Mouse (Mus musculus): Measurements from ENCODE around the gene Pdxp. TPM values are rescaled to one million over a fixed set of nuclear protein-coding genes. Genes with fewer than 3 reads are reported as not detected.
A peak's percentile ranks its signal among the peaks of the same experiment; 100 is the strongest.

The Pdxp gene
- polyA plus RNA-seq, 1 experiment from 2014 or later: 17.9 TPM

GRCm38 (mm10) chr15:78927788-78928457, 14.2 kb downstream of the Pdxp start:
- peak overlapping the region; percentile 54 for H3K4me3 ChIP-seq (ENCODE audit: low read depth, low read length)
- peak; percentile 54 for ATAC-seq (ENCODE audit: insufficient number of reproducible peaks, insufficient read depth, low FRiP score, low read depth)
- no peaks in the 10 kb centered on the region for H3K9me3 ChIP-seq (ENCODE audit: control insufficient read depth, low read depth, low read length)
- peaks cover 13% of the 10 kb centered on the region for H3K36me3 ChIP-seq (ENCODE audit: control insufficient read depth, insufficient read depth, low read length)
- under 1% methylated on average over 34 of the region's 35 CpGs for WGBS
- peaks cover 19% of the 10 kb centered on the region for H3K4me1 ChIP-seq (ENCODE audit: control insufficient read depth, insufficient read depth, low read length)
- H3K9ac ChIP-seq (replicated peaks; ENCODE audit: low read depth, low read length): peak overlapping the region; percentile 52
- peak overlapping the region; percentile 92 for H3K27ac ChIP-seq (ENCODE audit: low read length)
- peak overlapping the region; percentile 79 for H3K4me2 ChIP-seq (replicated peaks; ENCODE audit: low read depth, low read length)
- no peaks in the 10 kb centered on the region for H3K27me3 ChIP-seq (ENCODE audit: control insufficient read depth, insufficient read depth, low read length)

GRCm38 (mm10) chr15:78928539-78928938, 14.8 kb downstream of the Pdxp start:
- H3K4me1 ChIP-seq (ENCODE audit: control insufficient read depth, insufficient read depth, low read length): peaks cover 19% of the 10 kb centered on the region
- peak overlapping the region; percentile 54 for H3K4me3 ChIP-seq (ENCODE audit: low read depth, low read length)
- no peaks in the 10 kb centered on the region for H3K27me3 ChIP-seq (ENCODE audit: control insufficient read depth, insufficient read depth, low read length)
- no peak overlapping the region for H3K9ac ChIP-seq (replicated peaks; ENCODE audit: low read depth, low read length)
- peak overlapping the region; percentile 92 for H3K27ac ChIP-seq (ENCODE audit: low read length)
- WGBS: 44% methylated on average over 8 of the region's 8 CpGs
- H3K9me3 ChIP-seq (ENCODE audit: control insufficient read depth, low read depth, low read length): no peaks in the 10 kb centered on the region
- H3K36me3 ChIP-seq (ENCODE audit: control insufficient read depth, insufficient read depth, low read length): peaks cover 13% of the 10 kb centered on the region
- ATAC-seq (ENCODE audit: insufficient number of reproducible peaks, insufficient read depth, low FRiP score, low read depth): no peak
- peak overlapping the region; percentile 79 for H3K4me2 ChIP-seq (replicated peaks; ENCODE audit: low read depth, low read length)

GRCm38 (mm10) chr15:78930192-78930706, 16.5 kb downstream of the Pdxp start:
- WGBS: 93% methylated on average over 6 of the region's 6 CpGs
- Histone ChIP-seq H3K27ac (ENCODE audit: low read length) (no peak overlapping the region), H3K27me3 (ENCODE audit: control insufficient read depth, insufficient read depth, low read length) (no peaks in the 10 kb centered on the region), H3K4me1 (ENCODE audit: control insufficient read depth, insufficient read depth, low read length) (peaks cover 20% of the 10 kb centered on the region), H3K36me3 (ENCODE audit: control insufficient read depth, insufficient read depth, low read length) (peaks cover 13% of the 10 kb centered on the region), H3K9me3 (ENCODE audit: control insufficient read depth, low read depth, low read length) (no peaks in the 10 kb centered on the region), H3K9ac (replicated peaks; ENCODE audit: low read depth, low read length) (no peak overlapping the region), H3K4me3 (ENCODE audit: low read depth, low read length) (no peak overlapping the region), H3K4me2 (replicated peaks; ENCODE audit: low read depth, low read length) (no peak overlapping the region)
- no peak for ATAC-seq (ENCODE audit: insufficient number of reproducible peaks, insufficient read depth, low FRiP score, low read depth)

DNA sequence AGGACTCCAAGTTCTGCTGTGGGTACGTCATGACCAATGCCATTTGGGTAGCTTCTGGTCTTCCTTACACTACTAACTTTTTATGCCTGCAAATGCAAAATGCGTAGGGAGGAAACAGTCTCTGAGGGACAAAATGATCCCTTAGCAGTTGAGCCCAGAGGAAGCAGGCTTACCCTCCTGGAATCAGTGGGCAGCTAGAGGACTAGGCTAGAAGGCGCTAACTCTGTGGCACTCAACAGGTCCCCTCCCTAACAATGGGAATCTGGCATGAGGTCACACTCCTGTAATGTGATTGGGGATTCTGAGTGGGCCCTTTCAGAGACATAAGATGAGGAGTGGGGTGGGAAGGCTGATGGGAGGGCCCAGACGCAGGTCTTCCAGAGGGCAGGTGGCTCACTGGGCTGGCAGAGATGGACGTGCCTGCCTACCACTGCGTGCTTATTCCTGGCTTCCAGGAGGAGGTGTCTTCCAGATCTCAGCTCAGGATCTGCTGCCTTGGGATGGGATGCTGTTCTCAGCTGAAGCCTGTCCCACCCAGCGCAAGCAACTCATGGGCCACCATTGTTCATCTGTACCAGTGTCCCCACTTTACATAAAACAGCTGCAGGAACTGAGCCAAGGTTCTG, 17.2 kb downstream of the Pdxp start:
- H3K4me3 ChIP-seq (ENCODE audit: low read depth, low read length): no peak overlapping the region
- WGBS: 82% methylated on average over 7 of the region's 7 CpGs
- H3K27ac ChIP-seq (ENCODE audit: low read length): peak overlapping the region; percentile 6; the same call in 1 of the 2 replicates
- no peaks in the 10 kb centered on the region for H3K27me3 ChIP-seq (ENCODE audit: control insufficient read depth, insufficient read depth, low read length)
- ATAC-seq (ENCODE audit: insufficient number of reproducible peaks, insufficient read depth, low FRiP score, low read depth): no peak
- H3K9me3 ChIP-seq (ENCODE audit: control insufficient read depth, low read depth, low read length): no peaks in the 10 kb centered on the region
- peaks cover 13% of the 10 kb centered on the region for H3K36me3 ChIP-seq (ENCODE audit: control insufficient read depth, insufficient read depth, low read length)
- H3K9ac ChIP-seq (replicated peaks; ENCODE audit: low read depth, low read length): no peak overlapping the region
- peaks cover 17% of the 10 kb centered on the region for H3K4me1 ChIP-seq (ENCODE audit: control insufficient read depth, insufficient read depth, low read length)
- H3K4me2 ChIP-seq (replicated peaks; ENCODE audit: low read depth, low read length): no peak overlapping the region

- Histone ChIP-seq H3K4me2 (replicated peaks; ENCODE audit: low read depth, low read length) (no peak overlapping the region), H3K4me1 (ENCODE audit: control insufficient read depth, insufficient read depth, low read length) (peaks cover 16% of the 10 kb centered on the region), H3K9me3 (ENCODE audit: control insufficient read depth, low read depth, low read length) (no peaks in the 10 kb centered on the region), H3K9ac (replicated peaks; ENCODE audit: low read depth, low read length) (no peak overlapping the region), H3K27me3 (ENCODE audit: control insufficient read depth, insufficient read depth, low read length) (no peaks in the 10 kb centered on the region), H3K27ac (ENCODE audit: low read length) (no peak overlapping the region), H3K36me3 (ENCODE audit: control insufficient read depth, insufficient read depth, low read length) (peaks cover 13% of the 10 kb centered on the region), H3K4me3 (ENCODE audit: low read depth, low read length) (no peak overlapping the region)
- ATAC-seq (ENCODE audit: insufficient number of reproducible peaks, insufficient read depth, low FRiP score, low read depth): no peak
- WGBS: 25% methylated on average over 3 of the region's 3 CpGs
Measured at GRCm38 (mm10) chr15:78931577-78931976, 17.9 kb downstream of the Pdxp start.

DNA sequence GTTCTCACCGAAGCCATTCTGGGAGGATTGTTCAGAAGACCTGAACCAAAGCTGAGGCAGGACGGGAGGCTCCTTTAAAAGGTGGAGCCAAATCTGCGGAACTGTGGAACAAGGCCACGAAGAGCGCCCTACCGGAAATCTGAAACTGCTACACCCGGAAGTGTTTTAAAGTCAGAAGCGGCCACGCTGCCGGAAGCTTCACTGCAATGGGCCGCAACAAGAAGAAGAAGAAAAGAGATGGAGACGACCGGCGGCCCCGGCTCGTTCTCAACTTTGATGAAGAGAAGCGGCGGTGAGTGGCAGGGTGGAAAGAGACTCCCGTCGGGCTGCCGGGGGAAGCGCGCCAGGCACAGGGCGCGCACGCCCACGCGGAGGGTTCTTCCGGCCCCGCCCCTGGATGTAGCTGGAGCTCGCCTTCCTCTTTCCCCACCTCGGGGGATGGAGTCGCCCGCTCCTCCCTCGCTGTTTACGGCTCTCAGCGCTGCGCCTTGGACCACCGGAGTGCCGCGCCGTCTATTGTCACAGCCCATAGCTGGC, 21.1 kb downstream of the Pdxp start, which contains the start of gene Nol12:
Nol12 (plus strand) TSS at position 150 of the 537 bp plus-strand sequence.
- under 1% methylated on average over 42 of the region's 42 CpGs for WGBS
- H3K4me3 ChIP-seq (ENCODE audit: low read depth, low read length): peak within 1 kb of the TSS; percentile 70
- H3K9ac ChIP-seq (replicated peaks; ENCODE audit: low read depth, low read length): peak within 1 kb of the TSS; percentile 61
- H3K4me1 ChIP-seq (ENCODE audit: control insufficient read depth, insufficient read depth, low read length): peaks cover 10% of the 10 kb centered on the region
- ATAC-seq (ENCODE audit: insufficient number of reproducible peaks, insufficient read depth, low FRiP score, low read depth): peak; percentile 74
- H3K36me3 ChIP-seq (ENCODE audit: control insufficient read depth, insufficient read depth, low read length): peaks cover 26% of the 10 kb centered on the region
- H3K27me3 ChIP-seq (ENCODE audit: control insufficient read depth, insufficient read depth, low read length): no peaks in the 10 kb centered on the region
- H3K4me2 ChIP-seq (replicated peaks; ENCODE audit: low read depth, low read length): peak within 1 kb of the TSS; percentile 80
- no peaks in the 10 kb centered on the region for H3K9me3 ChIP-seq (ENCODE audit: control insufficient read depth, low read depth, low read length)
- H3K27ac ChIP-seq (ENCODE audit: low read length): peak within 1 kb of the TSS; percentile 79; the same call in 1 of the 2 replicates

DNA sequence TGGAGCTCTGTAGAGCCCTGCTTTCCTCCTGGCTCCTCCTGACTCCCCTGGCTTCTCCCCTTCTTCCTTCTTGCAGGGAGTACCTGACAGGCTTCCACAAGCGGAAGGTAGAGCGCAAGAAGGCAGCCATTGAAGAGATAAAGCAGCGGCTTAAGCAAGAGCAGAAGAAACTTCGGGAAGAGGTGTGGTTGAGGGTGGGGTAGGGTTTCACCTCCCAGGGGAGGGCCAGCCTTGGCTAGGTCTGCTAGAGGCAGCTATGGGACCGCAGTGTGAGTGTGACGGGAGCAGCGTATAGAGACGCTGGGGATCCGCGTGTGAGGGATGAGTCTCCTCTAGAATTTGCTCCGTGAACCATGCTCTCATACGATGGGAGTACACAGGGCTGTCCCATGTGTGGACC, 22.7 kb downstream of the Pdxp start:
- Histone ChIP-seq H3K27ac (ENCODE audit: low read length) (no peak overlapping the region), H3K4me3 (ENCODE audit: low read depth, low read length) (no peak overlapping the region), H3K4me1 (ENCODE audit: control insufficient read depth, insufficient read depth, low read length) (peaks cover 10% of the 10 kb centered on the region), H3K9me3 (ENCODE audit: control insufficient read depth, low read depth, low read length) (no peaks in the 10 kb centered on the region), H3K27me3 (ENCODE audit: control insufficient read depth, insufficient read depth, low read length) (no peaks in the 10 kb centered on the region), H3K4me2 (replicated peaks; ENCODE audit: low read depth, low read length) (no peak overlapping the region), H3K36me3 (ENCODE audit: control insufficient read depth, insufficient read depth, low read length) (peaks cover 37% of the 10 kb centered on the region), H3K9ac (replicated peaks; ENCODE audit: low read depth, low read length) (no peak overlapping the region)
- 88% methylated on average over 12 of the region's 12 CpGs for WGBS
- no peak for ATAC-seq (ENCODE audit: insufficient number of reproducible peaks, insufficient read depth, low FRiP score, low read depth)

GRCm38 (mm10) chr15:78937311-78937710, 23.6 kb downstream of the Pdxp start:
- Histone ChIP-seq H3K27ac (ENCODE audit: low read length) (no peak overlapping the region), H3K36me3 (ENCODE audit: control insufficient read depth, insufficient read depth, low read length) (peaks cover 38% of the 10 kb centered on the region), H3K4me2 (replicated peaks; ENCODE audit: low read depth, low read length) (no peak overlapping the region), H3K4me1 (ENCODE audit: control insufficient read depth, insufficient read depth, low read length) (peaks cover 10% of the 10 kb centered on the region), H3K9me3 (ENCODE audit: control insufficient read depth, low read depth, low read length) (no peaks in the 10 kb centered on the region), H3K9ac (replicated peaks; ENCODE audit: low read depth, low read length) (no peak overlapping the region), H3K27me3 (ENCODE audit: control insufficient read depth, insufficient read depth, low read length) (no peaks in the 10 kb centered on the region), H3K4me3 (ENCODE audit: low read depth, low read length) (no peak overlapping the region)
- WGBS: 91% methylated on average over 10 of the region's 10 CpGs
- no peak for ATAC-seq (ENCODE audit: insufficient number of reproducible peaks, insufficient read depth, low FRiP score, low read depth)

All from stomach, embryonic 14.5 days (tissue).